Mouse (Mus musculus) CH12F3 (cell line): ENCODE measurements around the gene Pxylp1.

ENCODE experiments used
- in situ Hi-C: fragments of 300-500 bp; cut with MboI; formaldehyde crosslinking; loops from 2 replicates; pipeline ENCODE4 v1.14.3; 2020; ENCODE audit warnings: low sequenced_read_pairs

The Pxylp1 gene

GRCm38 (mm10) chr9:96782062-96782461, 110.4 kb downstream of the Pxylp1 start:
- in situ Hi-C loops, result no loop called here
